Mouse (Mus musculus) large intestine, adult 2 months (tissue): ENCODE data around the gene Cox6a2. TPM values are rescaled to one million over a fixed set of nuclear protein-coding genes. Genes with fewer than 3 reads are reported as not detected.

Source experiments
- DNase-seq: peaks from one replicate; pipeline ENCODE4 v3.0.0-alpha.2; 2012; ENCODE audit warnings: low read depth, low spot score
- WGBS: fragments of 180-500 bp; shearing (Covaris S2); methylation state at CpG from one replicate; pipeline ENCODE4 v1.1.7; 2018; 5-methylcytosine and 5-hydroxymethylcytosine counted together
- polyA plus RNA-seq: library from polyadenylated mRNA; depleted of rRNA; stranded (reverse); fragments of >200 nt; gene quantifications from 2 replicates; pipeline ENCODE4 v1.2.3, GENCODE M21; 2012; rRNA removed

Gene Cox6a2
- 1.0 and 1.6 TPM in 2 replicates for polyA plus RNA-seq

GRCm38 (mm10) chr7:128206152-128206551 lies at the start of gene Cox6a2:
TSS of gene Cox6a2 (minus strand) at chr7:128206387.
- no peak for DNase-seq
- WGBS = 82% methylated on average over 6 of the region's 6 CpGs

GRCm38 (mm10) chr7:128255757-128256156 lies 49.6 kb upstream of the Cox6a2 start:
- no peak for DNase-seq
- 81% methylated on average over 5 of the region's 5 CpGs for WGBS

DNA sequence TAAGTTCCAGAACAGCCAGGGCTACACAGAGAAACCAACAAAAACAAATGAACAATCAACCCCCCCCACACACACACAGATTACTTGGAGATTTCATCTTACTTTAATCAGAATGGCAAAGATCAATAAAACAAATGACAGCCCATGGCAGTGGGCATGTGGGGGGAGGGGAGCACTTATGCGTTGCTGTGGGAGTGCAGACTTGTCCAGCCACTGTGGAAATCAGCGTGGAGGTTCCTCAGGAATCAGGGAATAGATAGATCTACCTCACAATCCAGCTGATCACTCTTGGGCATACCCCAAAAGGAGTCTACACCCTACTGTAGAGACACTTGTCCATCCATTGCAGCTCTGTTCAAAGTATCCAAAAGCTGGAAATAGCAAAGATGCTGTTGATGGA lies 48.8 kb upstream of the Cox6a2 start:
- 46% methylated on average over 2 of the region's 2 CpGs for WGBS

GRCm38 (mm10) chr7:128252609-128253008 lies 46.4 kb upstream of the Cox6a2 start:
- no peak for DNase-seq
- WGBS = 13% methylated on average over 24 of the region's 24 CpGs

More for the DNA sequence above, 48.8 kb upstream of the Cox6a2 start:
- DNase-seq = no peak

GRCm38 (mm10) chr7:128251946-128252345 lies 45.8 kb upstream of the Cox6a2 start:
- 35% methylated on average over 12 of the region's 12 CpGs for WGBS

GRCm38 (mm10) chr7:128249998-128250397 lies 43.8 kb upstream of the Cox6a2 start:
- 57% methylated on average over 5 of the region's 5 CpGs for WGBS
- DNase-seq = no peak

More at GRCm38 (mm10) chr7:128251946-128252345, 45.8 kb upstream of the Cox6a2 start:
- DNase-seq = no peak

- DNase-seq = no peak
- 69% methylated on average over 10 of the region's 10 CpGs for WGBS
These were observed 42.2 kb upstream of the Cox6a2 start for GRCm38 (mm10) chr7:128248081-128249042.

DNA sequence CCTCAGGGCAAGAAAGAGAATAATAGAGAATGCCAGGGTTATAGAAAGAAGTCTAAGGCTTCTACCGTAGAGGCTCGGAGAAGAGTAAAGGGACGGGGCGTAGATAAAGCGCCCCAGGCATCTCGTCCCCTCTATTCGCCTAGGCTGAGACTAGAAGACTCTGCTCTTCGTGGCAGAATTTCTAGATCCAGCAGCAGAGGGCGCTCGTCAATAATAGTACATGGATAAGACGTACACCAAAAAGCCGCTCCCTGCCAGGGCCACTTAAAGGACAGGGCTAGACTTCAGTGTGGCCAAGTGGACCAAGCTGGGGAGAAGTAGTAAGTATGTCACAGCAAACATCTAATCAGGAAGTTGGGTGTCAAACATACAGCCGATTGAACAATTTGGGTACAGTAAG lies 41.3 kb upstream of the Cox6a2 start:
- DNase-seq = peak; percentile 45
- WGBS = 2% methylated on average over 13 of the region's 13 CpGs

DNA sequence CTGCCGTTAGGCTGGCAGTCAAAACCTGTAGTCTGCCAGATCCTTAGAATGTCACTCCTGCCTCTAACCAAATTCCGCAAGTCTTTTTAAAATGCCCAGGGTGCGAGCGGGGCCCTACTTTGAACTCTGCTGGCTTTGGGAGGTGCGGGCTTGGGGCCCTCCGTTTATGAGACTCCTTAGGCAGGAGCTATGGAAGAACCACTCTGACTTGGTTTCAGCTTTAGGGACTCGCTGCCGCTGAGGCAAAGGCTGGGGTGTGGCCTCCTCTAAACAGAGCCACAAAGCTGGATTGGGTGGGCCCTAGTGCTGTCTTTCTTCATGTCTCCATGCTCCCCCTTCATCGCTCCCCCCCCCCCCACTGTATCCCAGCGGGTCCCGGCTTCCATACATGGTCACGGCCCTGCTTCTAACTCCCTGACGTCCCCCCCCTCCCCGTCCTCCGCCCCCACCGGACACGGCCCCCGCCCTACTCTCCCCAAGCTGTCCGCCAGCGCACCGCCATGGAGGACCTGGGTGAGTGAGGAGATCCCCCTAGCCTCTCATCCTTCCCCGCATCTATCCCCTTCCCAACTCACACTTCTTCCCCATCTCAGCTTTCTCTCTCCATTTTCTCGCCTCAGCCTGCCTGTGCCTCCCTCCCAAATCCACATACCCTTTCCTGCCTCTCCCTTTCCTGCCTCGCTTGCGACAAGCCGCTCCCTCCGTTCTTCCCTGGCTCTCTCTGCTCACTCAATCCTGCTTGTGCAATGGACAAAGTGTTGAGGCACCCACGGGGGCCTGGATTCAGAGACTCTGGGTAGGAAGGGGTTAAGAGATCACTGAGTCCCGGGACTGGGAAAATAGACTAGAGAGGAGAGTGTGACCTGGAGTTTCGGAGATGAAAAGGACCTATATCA lies 40.6 kb upstream of the Cox6a2 start, which contains the start of gene Tgfb1i1:
Gene Tgfb1i1 (plus strand): TSS at position 317 of the 896 bp plus-strand sequence.
- 7% methylated on average over 30 of the region's 30 CpGs for WGBS
- no peak for DNase-seq

DNA sequence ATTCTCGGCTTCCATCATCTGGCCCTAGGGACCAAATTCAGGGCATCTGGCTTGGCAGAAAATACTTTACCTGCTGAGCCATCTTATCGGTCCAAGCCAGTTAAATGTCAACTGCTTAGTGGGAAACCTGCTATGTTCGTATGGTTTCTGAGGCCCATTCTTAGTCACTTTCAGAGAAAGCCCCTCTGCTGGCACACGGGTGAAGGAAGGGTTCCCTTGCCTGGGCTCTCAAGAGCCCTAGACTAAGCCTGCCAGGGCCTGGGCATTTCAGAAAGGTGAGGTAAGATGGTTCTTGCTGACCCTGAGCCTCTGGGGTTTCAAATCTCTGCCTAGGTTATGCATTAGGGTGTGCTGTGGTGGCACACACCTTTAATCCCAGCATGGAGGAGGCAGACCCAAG lies 39.4 kb upstream of the Cox6a2 start:
- WGBS = 89% methylated on average over 4 of the region's 4 CpGs
- DNase-seq = no peak

DNA sequence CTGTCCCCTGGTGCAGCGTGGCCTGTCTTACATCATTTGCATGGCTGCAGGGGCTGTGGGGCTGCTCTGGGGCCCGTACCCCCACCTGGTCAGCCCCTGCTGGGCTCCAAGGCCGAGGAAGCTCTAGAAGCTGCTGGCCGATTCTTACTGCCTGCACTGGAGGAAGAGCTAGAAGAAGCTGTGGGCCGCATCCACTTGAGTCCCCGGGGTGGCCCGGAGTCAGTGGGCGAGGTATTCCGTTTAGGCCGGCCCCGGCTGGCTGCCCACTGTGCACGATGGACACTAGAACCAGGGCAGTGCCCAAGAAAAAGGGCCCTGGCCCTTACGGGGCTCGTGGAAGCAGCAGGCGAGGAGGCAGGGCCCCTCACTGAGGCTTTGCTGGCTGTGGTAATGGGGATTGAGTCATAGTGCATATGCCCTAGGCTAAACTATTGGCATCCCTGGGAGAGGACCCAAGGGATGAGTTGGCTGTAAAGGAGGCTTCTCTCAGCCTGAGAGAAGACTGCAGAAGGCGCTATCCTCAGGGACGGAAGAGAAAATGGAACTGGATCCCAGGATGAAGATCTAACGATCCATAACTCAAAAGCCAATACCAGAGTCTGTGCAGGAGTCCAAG lies 38.3 kb upstream of the Cox6a2 start:
- DNase-seq = no peak
- WGBS = 94% methylated on average over 18 of the region's 18 CpGs

DNA sequence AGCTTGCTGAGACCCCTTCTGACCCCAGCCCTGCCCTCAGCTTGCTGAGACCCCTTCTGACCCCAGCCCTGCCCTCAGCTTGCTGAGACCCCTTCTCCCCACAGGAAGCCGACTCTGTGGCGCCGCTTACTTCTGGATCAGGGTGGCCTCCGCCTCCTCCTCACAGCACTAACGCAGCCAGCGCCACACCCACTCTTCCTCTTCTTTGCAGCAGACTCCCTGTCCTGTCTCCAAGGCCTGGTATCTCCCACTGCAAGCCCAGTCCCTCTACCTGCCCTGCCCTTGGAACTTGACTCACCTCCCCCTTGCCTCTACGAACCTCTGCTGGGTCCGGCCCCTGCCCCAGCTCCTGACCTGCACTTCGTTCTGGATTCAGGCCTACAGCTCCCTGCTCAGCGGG lies 37.7 kb upstream of the Cox6a2 start:
- WGBS = 84% methylated on average over 10 of the region's 10 CpGs
- no peak for DNase-seq

DNA sequence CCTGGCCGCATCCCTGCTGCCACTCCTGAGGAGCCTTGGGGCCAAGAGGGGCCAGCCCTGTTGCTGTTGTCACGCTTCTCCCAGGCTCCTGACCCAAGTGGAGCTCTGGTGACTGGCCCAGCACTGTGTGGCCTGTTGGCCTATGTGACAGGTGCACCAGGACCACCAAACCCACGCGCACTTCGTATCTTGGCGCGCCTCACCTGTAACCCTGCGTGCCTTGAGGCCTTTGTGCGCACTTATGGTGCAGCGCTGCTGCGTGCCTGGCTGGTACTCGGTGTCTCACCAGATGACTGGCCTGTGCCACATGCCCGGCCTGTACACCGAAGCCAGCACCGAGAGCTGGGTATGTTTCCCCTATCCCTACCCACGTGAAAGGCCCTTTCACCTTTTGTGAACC lies 36.1 kb upstream of the Cox6a2 start:
- 93% methylated on average over 16 of the region's 16 CpGs for WGBS
- DNase-seq = no peak

GRCm38 (mm10) chr7:128240131-128240784 lies 34.1 kb upstream of the Cox6a2 start:
- DNase-seq = no peak
- WGBS = 92% methylated on average over 27 of the region's 27 CpGs

- 20% methylated on average over 4 of the region's 4 CpGs for WGBS
- DNase-seq = no peak
These were observed 32.8 kb upstream of the Cox6a2 start for GRCm38 (mm10) chr7:128238991-128239390.

DNA sequence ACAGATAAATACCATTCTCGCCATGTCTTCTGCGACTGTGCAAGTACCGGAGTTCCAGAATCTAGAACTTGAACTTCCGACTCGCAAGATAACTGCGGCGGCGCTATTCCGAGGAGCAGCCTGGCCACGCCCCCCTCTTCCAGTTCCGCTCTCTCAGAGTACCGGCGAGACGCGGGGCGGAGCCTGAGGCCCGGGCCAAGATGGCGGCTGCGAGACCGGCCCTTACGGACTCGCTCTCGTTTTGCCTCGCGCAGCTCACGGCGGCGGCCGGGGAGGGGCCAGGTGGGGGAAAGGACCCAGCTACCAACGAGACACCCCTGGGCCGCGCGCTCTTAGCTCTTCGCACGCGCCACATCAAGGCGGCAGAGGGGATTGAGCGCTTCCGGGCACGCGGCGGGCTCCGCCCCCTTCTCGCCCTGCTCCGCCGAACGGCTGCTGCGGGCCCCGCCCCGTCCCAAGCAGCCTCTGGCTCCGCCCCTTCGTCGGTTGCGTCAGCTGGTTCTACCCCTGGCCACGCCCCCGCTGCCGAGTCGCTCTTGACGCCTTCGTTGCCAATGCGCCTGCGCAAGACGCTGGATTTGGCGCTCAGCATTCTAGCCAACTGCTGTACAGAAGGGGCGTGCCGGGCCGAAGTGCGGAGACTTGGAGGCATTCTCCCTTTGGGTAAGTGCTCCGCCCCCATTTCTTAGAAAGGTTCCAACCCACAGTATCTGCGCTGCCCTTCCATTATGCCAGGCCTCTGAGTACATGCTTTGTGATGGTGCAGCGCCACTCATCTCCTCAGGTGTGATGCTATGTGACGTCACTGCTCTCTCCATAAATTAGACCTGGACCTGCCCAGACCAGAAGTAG lies 32.0 kb upstream of the Cox6a2 start, which contains the start of gene 9130023H24Rik:
Gene 9130023H24Rik (minus strand): TSS at position 105 of the 852 bp plus-strand sequence.
- under 1% methylated on average over 72 of the region's 72 CpGs for WGBS
- DNase-seq = peak; percentile 97

DNA sequence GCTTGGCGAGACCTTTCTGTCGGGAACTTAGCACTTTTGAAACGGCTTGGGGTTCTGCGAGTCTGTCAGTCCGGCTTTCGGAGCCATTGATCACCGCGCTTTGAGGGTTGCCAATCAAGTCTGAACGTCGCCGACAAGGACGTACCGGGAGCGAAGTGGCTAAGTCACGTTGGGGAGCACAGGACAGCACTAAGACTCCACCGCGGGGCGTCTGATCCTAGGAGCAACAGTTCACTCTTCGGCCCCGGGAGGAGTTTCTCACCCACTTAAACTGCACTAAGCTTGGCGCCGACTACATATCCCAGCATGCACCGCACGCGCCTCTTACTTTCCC lies 31.4 kb upstream of the Cox6a2 start:
- WGBS = under 1% methylated on average over 25 of the region's 25 CpGs
- no peak for DNase-seq

DNA sequence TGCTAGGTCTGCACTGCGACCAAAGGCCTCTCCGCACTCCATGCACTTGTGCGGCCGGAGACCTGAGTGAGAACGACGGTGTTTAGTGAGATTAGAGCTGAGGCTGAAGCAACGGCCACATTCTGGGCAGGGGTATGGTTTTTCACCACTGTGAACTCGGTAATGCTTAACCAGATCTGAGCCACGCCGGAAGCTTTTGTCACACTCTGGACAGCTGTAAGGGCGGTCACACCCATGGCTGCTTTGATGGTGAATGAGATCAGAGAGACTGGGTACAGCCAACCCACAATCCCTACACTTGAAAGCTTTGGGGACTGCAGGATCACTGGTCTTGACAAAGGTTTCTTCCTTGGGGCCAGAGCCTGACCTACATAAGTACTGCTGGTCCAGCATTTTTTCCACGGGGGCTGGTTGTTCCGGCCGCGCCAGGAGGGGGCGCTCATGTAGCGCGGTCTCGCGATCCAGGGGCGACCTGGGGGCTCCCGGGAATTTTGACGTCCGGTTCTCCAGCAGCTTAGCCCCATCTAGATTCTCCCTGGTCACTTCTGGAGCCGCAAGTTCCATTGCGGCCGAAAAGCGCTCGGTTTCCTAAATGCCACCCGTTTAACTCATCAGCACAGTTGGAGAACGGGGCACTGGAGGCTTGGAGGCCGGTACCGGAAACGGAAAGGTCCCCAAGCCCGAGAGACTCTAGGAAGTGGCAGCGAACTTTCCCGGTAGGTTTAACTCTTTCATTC lies 30.8 kb upstream of the Cox6a2 start, which contains the start of gene Armc5:
Gene Armc5 (plus strand): TSS at position 487 of the 737 bp plus-strand sequence.
- WGBS = 17% methylated on average over 37 of the region's 37 CpGs
- peak; percentile 58 for DNase-seq
